Mouse (Mus musculus) G1E (cell line): Measurements from ENCODE around the gene Mgmt.

Source experiments
- CTCF ChIP-seq: IDR thresholded peaks from 2 replicates; pipeline ENCODE4 v1.5.1; 2012; ENCODE audit warnings: low read depth, low read length, inconsistent platforms, mixed read lengths
- GATA1 ChIP-seq: IDR thresholded peaks from 2 replicates; pipeline ENCODE4 v1.6.1; 2012; ENCODE audit warnings: borderline replicate concordance, low read length, inconsistent platforms, mixed read lengths
- GATA2 ChIP-seq: IDR thresholded peaks from 2 replicates; pipeline ENCODE4 v1.6.1; 2012; ENCODE audit warnings: low read depth, low read length, inconsistent platforms, borderline replicate concordance
- POLR2AphosphoS5 ChIP-seq: IDR thresholded peaks from 2 replicates; pipeline ENCODE4 v1.6.1; 2012; ENCODE audit warnings: low read depth, low read length, inconsistent platforms; ENCODE audit not compliant: insufficient replicate concordance
- TAL1 ChIP-seq: conservative IDR thresholded peaks from 2 replicates; pipeline ENCODE4 v1.6.1; 2012; ENCODE audit warnings: low read depth, low read length, inconsistent platforms, mixed read lengths

DNA sequence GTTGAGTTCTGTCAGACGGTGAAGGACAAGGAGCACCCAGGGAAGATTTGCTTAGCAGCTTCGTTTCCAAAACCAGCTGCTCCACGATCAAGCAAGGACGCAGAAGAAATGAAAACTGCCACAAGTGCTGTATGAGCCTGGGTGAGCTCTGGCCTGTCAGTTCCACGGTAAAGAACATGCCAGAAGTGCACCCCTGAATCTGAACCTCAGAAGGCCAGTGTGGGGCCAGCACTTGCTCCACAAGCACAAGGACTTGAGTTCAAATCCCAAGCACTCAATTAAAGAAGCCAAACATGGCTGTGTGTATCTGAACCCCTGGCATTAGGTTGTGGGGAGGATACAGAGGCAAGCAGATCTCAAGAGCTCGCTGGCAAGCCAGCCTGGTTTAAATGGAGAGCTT lies 125.8 kb downstream of the Mgmt start:
- TF ChIP-seq CTCF: no peak
- TF ChIP-seq TAL1: no peak
- TF ChIP-seq POLR2AphosphoS5: no peak
- no peak for TF ChIP-seq GATA1
- TF ChIP-seq GATA2: no peak
